In genomic region chr11:116439269-116440240, GRCm38 (mm10) we compare ENCODE assay signal across 11 mouse cellular contexts. TPM values are rescaled to one million over a fixed set of nuclear protein-coding genes. Genes with fewer than 3 reads are reported as not detected.
DNase-seq lines count a peak whose midpoint lies in the region; ATAC-seq and TF ChIP-seq lines count a peak whose summit lies in the region.
"Had no signal": no experiment of that assay in that cellular context is flagged by ENCODE, and none has a peak within 500 bp of the region (broad histone marks: within the 10 kb centered on the region; RNA-seq: fewer than 3 reads in every experiment).

No protein-coding gene starts in this region.

- no peaks in the 10 kb centered on the region for H3K27me3 ChIP-seq in hindbrain, embryonic 14.5 days (ENCODE audit: control insufficient read depth, insufficient read depth, low read length)
- H3K27me3 ChIP-seq in hindbrain, embryonic 10.5 days (ENCODE audit: insufficient read depth, poor library complexity, severe bottlenecking) = no peaks in the 10 kb centered on the region
- H3K27me3 ChIP-seq in E14TG2a.4 (ENCODE audit: insufficient read depth, low read length) = no peaks in the 10 kb centered on the region
- H3K27me3 ChIP-seq in limb, embryonic 15.5 days = no peaks in the 10 kb centered on the region
- H3K27me3 ChIP-seq: forebrain, embryonic 15.5 days had no signal

- H3K4me2 ChIP-seq in hindbrain, embryonic 14.5 days (replicated peaks) = no peak overlapping the region
- no peak overlapping the region for H3K4me2 ChIP-seq in limb, embryonic 15.5 days
- H3K4me2 ChIP-seq: forebrain, embryonic 15.5 days had no signal

- 0 out of 2 replicates have a peak overlapping the region, but pooled peaks have one; percentile 43 for H3K27ac ChIP-seq in hindbrain, embryonic 14.5 days
- H3K27ac ChIP-seq in hindbrain, embryonic 10.5 days = no peak overlapping the region
- H3K27ac ChIP-seq in limb, embryonic 15.5 days = peak overlapping the region; percentile 47; the same call in 1 of the 2 replicates
- H3K27ac ChIP-seq: midbrain, embryonic 10.5 days had no signal

- peaks cover 22% of the 10 kb centered on the region for H3K4me1 ChIP-seq in hindbrain, embryonic 14.5 days (replicated peaks; ENCODE audit: control insufficient read depth, insufficient read depth, low read length)
- peaks cover 58% of the 10 kb centered on the region for H3K4me1 ChIP-seq in hindbrain, embryonic 10.5 days (replicated peaks)
- H3K4me1 ChIP-seq in E14TG2a.4 (replicated peaks; ENCODE audit: low read depth, low read length) = peaks cover 84% of the 10 kb centered on the region
- peaks cover 41% of the 10 kb centered on the region for H3K4me1 ChIP-seq in limb, embryonic 15.5 days

- H3K4me3 ChIP-seq in hindbrain, embryonic 14.5 days (replicated peaks; ENCODE audit: low read length) = no peak overlapping the region
- no peak overlapping the region for H3K4me3 ChIP-seq in hindbrain, embryonic 10.5 days
- peak overlapping the region; percentile 18; the same call in 1 of the 2 replicates for H3K4me3 ChIP-seq in E14TG2a.4 (replicated peaks; ENCODE audit: low read length)
- H3K4me3 ChIP-seq in limb, embryonic 15.5 days = no peak overlapping the region
- H3K4me3 ChIP-seq: forebrain, embryonic 15.5 days; midbrain, embryonic 10.5 days had no signal

- H3K9me3 ChIP-seq in hindbrain, embryonic 14.5 days (ENCODE audit: control insufficient read depth, low read length) = no peaks in the 10 kb centered on the region
- no peaks in the 10 kb centered on the region for H3K9me3 ChIP-seq in hindbrain, embryonic 10.5 days
- H3K9me3 ChIP-seq in E14TG2a.4 (ENCODE audit: low read length) = no peaks in the 10 kb centered on the region
- H3K9me3 ChIP-seq in limb, embryonic 15.5 days = no peaks in the 10 kb centered on the region
- H3K9me3 ChIP-seq: forebrain, embryonic 15.5 days; midbrain, embryonic 10.5 days had no signal

- no peak for TF ChIP-seq CTCF in E14TG2a.4 (conservative IDR thresholded peaks at IDR 0.05; ENCODE audit: low read length)

- H3K36me3 ChIP-seq in hindbrain, embryonic 14.5 days (replicated peaks; ENCODE audit: control insufficient read depth, insufficient read depth) = peaks cover 30% of the 10 kb centered on the region
- H3K36me3 ChIP-seq in hindbrain, embryonic 10.5 days = peaks cover 54% of the 10 kb centered on the region
- peaks cover 62% of the 10 kb centered on the region for H3K36me3 ChIP-seq in E14TG2a.4 (ENCODE audit: insufficient read depth, low read length)
- peaks cover 34% of the 10 kb centered on the region for H3K36me3 ChIP-seq in limb, embryonic 15.5 days

- no peak overlapping the region for H3K9ac ChIP-seq in hindbrain, embryonic 14.5 days
- H3K9ac ChIP-seq in limb, embryonic 15.5 days = 0 out of 2 replicates have a peak overlapping the region, but pooled peaks have one; percentile 23
- H3K9ac ChIP-seq: forebrain, embryonic 15.5 days had no signal

- ATAC-seq in hindbrain, embryonic 14.5 days (ENCODE audit: low FRiP score) = no peak
- ATAC-seq in limb, embryonic 15.5 days (ENCODE audit: insufficient number of reproducible peaks, low FRiP score, low TSS enrichment, low read depth) = no peak
- ATAC-seq: forebrain, embryonic 15.5 days had no signal

- DNase-seq in hindbrain, embryonic 14.5 days (ENCODE audit: low spot score) = no peak
- no peak for DNase-seq in hindbrain, embryonic 10.5 days (ENCODE audit: low spot score)
- DNase-seq in B cell, adult 2 months = peak; percentile 54 to 58
- DNase-seq in cerebellum, postnatal 14 days = no peak
- no peak for DNase-seq in testis, postnatal 14 days (ENCODE audit: low spot score)
- no peak for DNase-seq in MN1 (ENCODE audit: low spot score)

- WGBS in hindbrain, embryonic 14.5 days = 91% methylated on average over 19 of the region's 19 CpGs
- WGBS in hindbrain, embryonic 10.5 days = 87% methylated on average over 19 of the region's 19 CpGs
- WGBS in limb, embryonic 15.5 days = 74% methylated on average over 19 of the region's 19 CpGs

RNA-seq across cellular contexts. Expression of gene Ubald2, which starts 5.7 kb away (rescaled TPM):
- polyA plus RNA-seq in hindbrain, embryonic 14.5 days (2014; fragmentation: Nextera tagmentation; extraction: Ambion mirVana) = 61.4 and 67.6 TPM in 2 replicates
- polyA plus RNA-seq in hindbrain, embryonic 10.5 days (2016; fragmentation: Nextera tagmentation; extraction: Ambion mirVana) = 45.8 and 84.5 TPM in 2 replicates
- 25.9 and 26.6 TPM in 2 replicates for polyA plus RNA-seq in limb, embryonic 15.5 days (2015; fragmentation: Nextera tagmentation; extraction: Ambion mirVana)

RNA-seq across cellular contexts. Expression of gene Qrich2, which starts 26.5 kb away (rescaled TPM):
- 0.09 TPM in 1 of 2 replicates, not detected in the other for polyA plus RNA-seq in hindbrain, embryonic 14.5 days (2014; fragmentation: Nextera tagmentation; extraction: Ambion mirVana)
- 0.16 and 0.20 TPM in 2 replicates for polyA plus RNA-seq in hindbrain, embryonic 10.5 days (2016; fragmentation: Nextera tagmentation; extraction: Ambion mirVana)
- 0.09 and 0.15 TPM in 2 replicates for polyA plus RNA-seq in limb, embryonic 15.5 days (2015; fragmentation: Nextera tagmentation; extraction: Ambion mirVana)
- polyA plus RNA-seq: forebrain, embryonic 15.5 days; liver, embryonic 16.5 days had no signal

RNA-seq across cellular contexts. Expression of gene Rnf157, which starts 26.7 kb away (rescaled TPM):
- polyA plus RNA-seq in hindbrain, embryonic 14.5 days (2014; fragmentation: Nextera tagmentation; extraction: Ambion mirVana) = 68.5 and 75.5 TPM in 2 replicates
- polyA plus RNA-seq in hindbrain, embryonic 10.5 days (2016; fragmentation: Nextera tagmentation; extraction: Ambion mirVana) = 9.5 and 16.9 TPM in 2 replicates
- 9.9 and 12.3 TPM in 2 replicates for polyA plus RNA-seq in limb, embryonic 15.5 days (2015; fragmentation: Nextera tagmentation; extraction: Ambion mirVana)

RNA-seq across cellular contexts. Expression of gene Prpsap1, which starts 54.4 kb away (rescaled TPM):
- polyA plus RNA-seq in hindbrain, embryonic 14.5 days (2014; fragmentation: Nextera tagmentation; extraction: Ambion mirVana) = 162 and 173 TPM in 2 replicates
- polyA plus RNA-seq in hindbrain, embryonic 10.5 days (2016; fragmentation: Nextera tagmentation; extraction: Ambion mirVana) = 210 and 236 TPM in 2 replicates
- polyA plus RNA-seq in limb, embryonic 15.5 days (2015; fragmentation: Nextera tagmentation; extraction: Ambion mirVana) = 134 and 138 TPM in 2 replicates

Comparison
In these comparisons a context has a peak if more than half of its experiments do, and no peak if none do; other contexts are left out.
1. DNase-seq: peak in B cell, adult 2 months (2 of 2); none in hindbrain, embryonic 14.5 days (single experiment), hindbrain, embryonic 10.5 days (single experiment), cerebellum, postnatal 14 days (0 of 2), testis, postnatal 14 days (single experiment) and MN1 (single experiment).